Mouse (Mus musculus): ENCODE measurements at regions not wholly inside any gene's neighbourhood (a gene's known extent, or its start where the extent isn't known, plus 50 kb on each side); places are given as distances from the start of the nearest gene placed in this dataset.

GRCm38 (mm10) chr7:35886051-35886450, 83.2 kb upstream of the Zfp507 start:
- TF ChIP-seq CTCF (conservative IDR thresholded peaks at IDR 0.05; ENCODE audit: insufficient read depth, insufficient read length, low read depth, low read length) (no peak), POLR2A (IDR thresholded peaks at IDR 0.05; ENCODE audit: low read depth, low read length) (no peak)
